Mouse (Mus musculus): ENCODE results near the gene Slc3a1. TPM values are rescaled to one million over a fixed set of nuclear protein-coding genes. Genes with fewer than 3 reads are reported as not detected.

Slc3a1 gene
- polyA plus RNA-seq, 1 experiment: 1.1 TPM

DNA sequence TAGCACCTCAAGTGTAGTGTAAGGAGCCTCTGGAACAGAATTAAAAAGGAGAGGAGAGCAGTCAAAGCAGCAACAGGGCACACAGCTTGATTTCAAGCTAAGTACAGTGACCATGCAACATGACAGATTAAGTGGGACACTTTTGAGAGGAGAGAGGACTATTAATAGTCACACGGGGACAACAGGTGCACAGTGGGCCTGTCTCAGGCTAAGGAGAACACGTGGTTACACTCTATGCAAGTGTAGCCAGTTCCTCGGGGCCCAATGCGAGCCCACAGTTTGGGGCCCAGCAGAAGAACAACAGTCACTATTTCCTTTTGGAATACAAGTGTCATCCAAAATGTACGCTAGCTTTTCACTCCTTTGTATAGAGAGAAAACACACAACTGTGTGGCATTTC lies 59.4 kb downstream of the Slc3a1 start:
- DNase-seq (ENCODE audit: extremely low spot score in 1 of 2, low spot score in 1 of 2): no peak

DNA sequence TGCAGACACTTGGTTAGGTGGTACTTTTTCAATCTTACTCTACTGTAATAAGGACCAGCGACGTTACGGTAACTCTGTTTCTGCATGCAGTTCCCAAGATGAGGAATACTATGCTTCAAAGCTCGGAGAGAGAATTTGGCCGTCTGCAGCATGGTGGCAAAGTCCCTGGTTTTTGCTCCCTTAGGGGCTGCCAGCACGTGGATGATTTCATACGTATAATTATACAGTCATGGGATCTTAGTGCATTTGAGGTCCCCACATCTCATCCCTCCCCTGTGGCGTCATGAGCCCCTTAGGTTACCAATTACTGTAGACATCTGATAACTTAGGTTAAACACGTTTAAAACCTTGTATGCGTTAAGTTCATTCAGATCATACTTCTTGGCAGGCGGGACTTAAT lies 60.2 kb downstream of the Slc3a1 start:
- DNase-seq (ENCODE audit: extremely low spot score in 1 of 2, low spot score in 1 of 2): no peak

DNA sequence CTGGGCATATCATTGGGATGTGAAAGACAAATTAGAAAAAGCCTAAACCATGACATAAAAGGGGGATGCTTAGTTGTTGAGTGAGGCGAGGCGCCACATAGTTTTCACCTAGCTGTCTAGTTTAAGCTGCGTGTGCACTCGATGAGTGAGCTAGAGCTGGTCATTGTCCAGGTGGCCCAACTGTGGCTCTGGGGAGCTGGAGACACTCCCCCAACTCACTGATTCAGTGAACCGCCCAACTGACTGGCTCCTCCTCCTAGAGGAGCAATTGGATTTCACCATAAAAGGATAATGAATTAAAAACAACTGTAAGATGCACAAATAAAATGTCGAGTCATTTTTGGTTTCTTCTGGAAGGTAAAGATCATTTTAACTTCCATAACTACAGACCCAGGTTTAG lies 60.8 kb downstream of the Slc3a1 start:
- no peak for DNase-seq (ENCODE audit: extremely low spot score in 1 of 2, low spot score in 1 of 2)

DNA sequence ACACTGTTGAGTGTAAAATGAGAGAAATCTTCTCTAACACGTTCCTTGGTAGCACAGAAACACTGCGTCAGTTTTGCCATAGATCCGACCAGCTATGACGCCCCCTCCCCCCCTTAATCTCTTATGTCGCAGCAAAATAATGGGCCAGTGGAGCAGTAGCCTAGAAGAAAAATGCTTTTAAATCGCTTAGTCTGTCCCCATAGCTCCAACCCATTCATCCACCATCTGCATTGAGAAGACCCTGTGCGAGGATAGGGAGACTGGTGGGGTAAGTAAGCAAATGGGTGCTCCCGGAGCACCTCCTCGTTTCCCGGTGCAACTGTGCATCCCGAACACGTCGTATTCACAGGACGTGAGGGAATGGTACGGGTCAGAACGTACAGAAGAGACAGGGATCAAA lies 61.4 kb downstream of the Slc3a1 start:
- DNase-seq (ENCODE audit: extremely low spot score in 1 of 2, low spot score in 1 of 2): peak in 1 of 2 experiments; percentile 25

DNA sequence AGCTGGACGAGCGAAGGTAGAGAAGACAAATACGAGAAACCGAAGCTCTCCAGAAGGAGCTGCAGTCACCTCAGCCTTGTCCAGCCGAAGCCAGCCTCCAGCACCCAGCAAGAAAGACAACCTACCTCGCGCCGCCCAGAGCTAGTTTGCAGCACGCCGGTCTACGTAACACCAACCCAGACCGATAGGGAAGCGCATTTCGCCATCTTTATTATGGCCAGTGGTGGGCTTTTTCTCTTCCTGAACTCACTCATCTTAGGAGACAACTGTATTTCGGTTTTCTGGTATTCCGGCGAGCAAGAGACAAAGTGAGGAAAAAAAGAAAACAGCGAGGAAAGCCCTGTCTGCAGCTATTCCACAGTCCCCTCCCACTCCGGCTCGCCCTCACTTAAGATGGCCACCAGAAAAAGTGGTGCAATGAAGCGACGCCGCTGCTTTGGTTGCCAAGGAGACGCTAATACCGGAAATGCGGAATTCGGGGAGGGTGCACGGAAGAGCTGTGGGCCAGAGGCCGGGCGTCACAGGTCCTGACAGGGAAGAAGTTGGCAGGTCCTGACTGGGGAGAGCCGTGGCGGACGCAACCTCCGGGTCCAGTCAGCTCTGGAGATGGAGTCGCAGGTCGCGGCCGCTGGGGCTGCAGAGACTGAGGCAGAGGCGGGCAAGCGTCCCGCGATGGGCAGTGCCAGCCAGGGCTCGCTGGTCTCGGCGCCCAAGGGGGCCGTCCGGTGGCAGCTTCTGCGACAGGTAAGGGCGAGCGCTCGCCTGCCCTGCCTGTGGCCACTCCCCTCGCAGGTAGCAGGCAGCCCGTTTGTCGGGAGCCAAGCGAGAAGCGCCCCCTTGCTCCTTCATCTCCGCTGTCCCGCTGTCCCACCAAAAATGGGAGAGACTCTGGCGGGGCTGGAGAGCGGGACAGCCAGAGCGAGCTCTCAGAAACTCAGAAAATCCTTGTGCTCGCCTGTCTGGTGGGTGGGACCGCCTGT lies 62.2 kb downstream of the Slc3a1 start, which contains the start of the genes Prepl and Camkmt:
Gene Prepl, minus strand, starts transcription at position 122 of the 980 bp plus-strand sequence.
Gene Camkmt, plus strand, starts transcription at position 433 of the 980 bp plus-strand sequence.
- peak; percentile 94 to 98 for DNase-seq (ENCODE audit: extremely low spot score in 1 of 2, low spot score in 1 of 2)

DNA sequence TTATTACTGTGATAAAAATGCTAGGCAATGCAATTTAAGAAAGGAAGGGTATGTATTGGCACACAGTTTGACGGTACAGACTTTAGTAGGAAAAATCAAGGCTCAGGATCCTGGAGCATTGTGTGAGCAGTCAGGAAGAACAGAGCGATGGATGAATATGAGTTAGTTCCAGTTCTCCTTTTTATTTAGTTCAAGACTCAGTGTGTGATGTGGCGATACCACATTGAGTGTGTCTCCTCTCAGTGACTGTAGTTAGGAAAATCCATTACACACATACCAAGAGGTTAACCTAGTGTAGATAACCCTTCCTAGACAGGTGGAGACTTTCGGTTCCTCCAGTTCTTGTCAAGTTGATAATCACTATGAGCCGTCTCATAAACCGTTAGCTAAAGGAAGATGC lies 63.6 kb downstream of the Slc3a1 start:
- no peak for DNase-seq (ENCODE audit: extremely low spot score in 1 of 2, low spot score in 1 of 2)

DNA sequence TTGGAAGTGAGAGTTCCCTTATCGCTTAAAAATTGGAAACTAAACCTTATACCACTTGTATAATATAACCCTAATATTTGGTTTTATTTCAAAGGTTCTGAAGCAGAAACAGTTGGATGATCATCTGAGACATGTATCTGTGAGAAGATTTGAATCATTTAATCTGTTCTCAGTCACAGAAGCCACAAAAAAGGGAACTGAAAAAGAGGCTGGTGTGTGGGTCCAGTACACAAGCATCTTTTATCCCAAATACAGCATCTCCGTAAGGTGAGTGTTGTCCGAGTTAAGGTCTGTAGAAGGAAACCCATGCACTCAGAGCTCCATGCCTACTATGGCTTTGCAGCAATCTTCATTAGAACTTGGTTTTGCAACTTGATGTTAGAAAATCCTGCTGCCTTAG lies 68.2 kb downstream of the Slc3a1 start:
- no peak for DNase-seq (ENCODE audit: extremely low spot score in 1 of 2, low spot score in 1 of 2)

DNA sequence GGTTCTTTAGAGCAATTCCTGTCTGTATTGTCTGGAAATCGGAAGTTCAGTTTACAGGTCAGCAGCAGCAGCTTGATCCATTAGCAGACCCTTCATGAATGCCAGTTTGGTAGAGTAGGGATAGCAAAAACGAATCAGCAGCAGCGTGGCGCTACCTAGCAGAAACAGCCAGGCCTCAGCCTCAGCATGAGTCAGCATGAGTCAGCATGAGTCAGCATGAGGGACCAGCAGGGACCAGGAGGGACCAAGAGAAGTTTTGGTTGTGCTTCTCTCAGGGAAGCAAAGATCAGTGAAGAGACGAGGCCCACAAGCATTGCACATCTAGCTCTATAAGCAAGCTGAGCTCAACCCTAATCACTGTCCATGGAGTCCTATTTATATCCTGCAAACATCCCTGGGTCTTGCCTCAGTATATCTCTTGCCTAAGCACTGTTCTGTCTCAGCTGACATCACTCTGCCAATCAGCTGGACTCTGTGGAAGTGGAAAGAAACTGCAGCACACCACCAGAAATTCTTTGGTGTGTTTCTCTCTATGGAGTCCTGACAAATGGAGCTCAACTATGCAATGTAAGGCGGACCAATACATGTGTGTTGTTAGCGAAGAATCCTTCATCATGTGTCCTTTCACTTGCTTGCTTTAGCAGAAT lies 70.6 kb downstream of the Slc3a1 start:
- no peak for DNase-seq (ENCODE audit: extremely low spot score in 1 of 2, low spot score in 1 of 2)

DNA sequence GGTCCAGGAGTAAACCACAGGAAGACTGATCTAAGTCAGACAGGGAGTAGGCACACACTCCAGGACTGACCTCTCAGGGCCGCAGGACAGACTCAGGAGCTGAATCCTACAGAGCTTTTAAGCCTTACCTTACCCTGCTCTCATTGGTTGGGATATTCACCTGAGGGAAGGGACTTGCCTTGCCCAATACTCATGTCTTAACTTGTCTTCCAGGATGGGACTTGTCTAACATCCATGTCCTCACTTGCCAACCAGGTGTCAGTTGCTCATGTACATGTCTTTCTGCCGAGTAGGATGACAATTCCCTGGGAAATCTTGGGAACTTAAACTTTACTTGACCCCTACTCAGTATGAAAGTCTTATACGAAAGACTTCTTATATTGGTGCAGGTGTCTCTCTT lies 72.1 kb downstream of the Slc3a1 start:
- no peak for DNase-seq (ENCODE audit: extremely low spot score in 1 of 2, low spot score in 1 of 2)

DNA sequence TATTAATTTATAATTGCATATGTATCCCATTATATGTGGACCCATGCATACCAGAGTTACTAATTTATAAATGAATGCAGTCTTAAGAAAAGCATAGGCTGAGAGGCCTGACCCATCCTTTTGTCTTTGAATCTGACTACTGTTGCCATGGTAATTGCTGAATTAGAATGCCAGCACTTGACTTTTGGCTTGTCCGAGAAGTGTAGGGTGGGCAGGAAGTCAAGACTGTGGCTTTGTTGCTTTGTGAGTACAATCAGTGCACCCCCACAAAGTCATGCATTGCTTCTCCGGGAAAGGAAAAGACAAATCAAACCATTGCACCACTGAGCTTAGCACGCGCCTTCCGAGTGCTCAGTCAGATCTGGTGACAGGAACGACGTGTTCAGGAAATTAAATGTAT lies 73.6 kb downstream of the Slc3a1 start:
- no peak for DNase-seq (ENCODE audit: extremely low spot score in 1 of 2, low spot score in 1 of 2)

DNA sequence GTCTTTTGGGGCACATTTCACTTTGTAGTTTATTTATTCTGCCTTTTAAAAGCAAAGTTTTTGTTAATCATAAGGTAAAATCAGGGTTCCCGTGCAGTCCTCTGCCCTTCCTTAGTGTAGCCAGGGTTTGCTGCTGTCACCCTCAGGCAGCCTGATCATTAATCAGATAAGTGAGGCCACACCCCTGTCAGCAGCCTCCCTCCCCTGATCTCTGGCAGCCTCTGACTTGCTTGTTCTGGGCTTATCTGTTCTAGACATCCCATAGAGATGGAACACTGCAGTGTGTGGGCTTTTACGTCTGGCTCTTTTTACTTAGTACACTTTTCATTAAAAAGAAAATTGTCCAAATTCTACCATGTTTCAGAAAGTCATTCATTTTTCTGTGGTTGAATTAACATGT lies 75.1 kb downstream of the Slc3a1 start:
- DNase-seq (ENCODE audit: extremely low spot score in 1 of 2, low spot score in 1 of 2): no peak

DNA sequence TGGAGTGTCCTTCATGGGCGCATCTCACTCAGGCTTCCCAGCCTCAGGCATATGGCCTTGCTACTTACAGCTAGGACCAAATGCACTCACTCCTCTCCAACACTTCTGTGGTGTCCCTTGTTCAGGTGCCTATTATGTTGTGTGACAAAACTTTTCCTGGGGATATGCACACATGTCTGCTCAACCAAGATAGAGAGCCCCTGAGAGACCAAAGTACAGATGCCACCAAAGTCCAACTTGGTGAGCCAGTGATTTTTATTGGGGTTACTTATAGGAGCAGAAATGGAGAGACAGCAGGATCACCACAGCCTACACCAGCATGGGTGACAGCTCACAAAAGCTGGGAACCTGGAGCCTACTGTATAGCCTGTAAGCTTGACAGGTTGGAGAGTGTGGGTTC lies 82.5 kb downstream of the Slc3a1 start:
- DNase-seq (ENCODE audit: extremely low spot score in 1 of 2, low spot score in 1 of 2): no peak

DNA sequence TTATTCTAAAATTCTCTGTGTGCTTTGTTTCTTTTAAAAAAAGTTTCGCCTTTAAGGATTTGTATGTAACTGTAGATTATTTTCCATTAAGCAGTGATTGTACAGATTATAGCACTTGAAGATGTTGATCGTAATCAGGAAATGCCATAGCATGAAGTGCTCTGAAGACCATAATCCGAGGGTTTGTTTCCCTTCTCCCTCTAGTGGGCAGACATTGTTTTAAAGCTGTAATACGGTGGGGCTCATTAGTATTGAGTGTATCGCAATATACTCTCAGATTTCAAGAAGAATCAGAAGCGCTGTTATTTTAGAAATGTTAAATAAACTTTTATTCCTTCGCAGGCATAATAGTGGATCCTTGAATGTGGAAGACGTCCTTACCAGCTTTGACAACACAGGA lies 85.3 kb downstream of the Slc3a1 start:
- no peak for DNase-seq (ENCODE audit: extremely low spot score in 1 of 2, low spot score in 1 of 2)

Other genes with a start within 250 kb of the Slc3a1 start
- 31.8 and 35.5 TPM in 2 replicates for gene Lrpprc, start 237.6 kb upstream of the Slc3a1 start, polyA plus RNA-seq (2012; rRNA removed)
- 91.0 and 93.8 TPM in 2 replicates for gene Ppm1b, start 71.6 kb upstream of the Slc3a1 start, polyA plus RNA-seq (2012; rRNA removed)
- gene Prepl, start 61.9 kb downstream of the Slc3a1 start, polyA plus RNA-seq (2012; rRNA removed): 186 and 223 TPM in 2 replicates
- 6.2 and 6.6 TPM in 2 replicates for gene Camkmt, start 62.2 kb downstream of the Slc3a1 start, polyA plus RNA-seq (2012; rRNA removed)